Mouse (Mus musculus) right cerebral cortex, postnatal 10 days (tissue): ENCODE data around the gene Pax6.

Experiments
- DNase-seq, 2 experiments: peaks; one replicate each; pipeline ENCODE4 v3.0.0; 2021; ENCODE audit warnings: low spot score in 2 of 2

The Pax6 gene

DNA sequence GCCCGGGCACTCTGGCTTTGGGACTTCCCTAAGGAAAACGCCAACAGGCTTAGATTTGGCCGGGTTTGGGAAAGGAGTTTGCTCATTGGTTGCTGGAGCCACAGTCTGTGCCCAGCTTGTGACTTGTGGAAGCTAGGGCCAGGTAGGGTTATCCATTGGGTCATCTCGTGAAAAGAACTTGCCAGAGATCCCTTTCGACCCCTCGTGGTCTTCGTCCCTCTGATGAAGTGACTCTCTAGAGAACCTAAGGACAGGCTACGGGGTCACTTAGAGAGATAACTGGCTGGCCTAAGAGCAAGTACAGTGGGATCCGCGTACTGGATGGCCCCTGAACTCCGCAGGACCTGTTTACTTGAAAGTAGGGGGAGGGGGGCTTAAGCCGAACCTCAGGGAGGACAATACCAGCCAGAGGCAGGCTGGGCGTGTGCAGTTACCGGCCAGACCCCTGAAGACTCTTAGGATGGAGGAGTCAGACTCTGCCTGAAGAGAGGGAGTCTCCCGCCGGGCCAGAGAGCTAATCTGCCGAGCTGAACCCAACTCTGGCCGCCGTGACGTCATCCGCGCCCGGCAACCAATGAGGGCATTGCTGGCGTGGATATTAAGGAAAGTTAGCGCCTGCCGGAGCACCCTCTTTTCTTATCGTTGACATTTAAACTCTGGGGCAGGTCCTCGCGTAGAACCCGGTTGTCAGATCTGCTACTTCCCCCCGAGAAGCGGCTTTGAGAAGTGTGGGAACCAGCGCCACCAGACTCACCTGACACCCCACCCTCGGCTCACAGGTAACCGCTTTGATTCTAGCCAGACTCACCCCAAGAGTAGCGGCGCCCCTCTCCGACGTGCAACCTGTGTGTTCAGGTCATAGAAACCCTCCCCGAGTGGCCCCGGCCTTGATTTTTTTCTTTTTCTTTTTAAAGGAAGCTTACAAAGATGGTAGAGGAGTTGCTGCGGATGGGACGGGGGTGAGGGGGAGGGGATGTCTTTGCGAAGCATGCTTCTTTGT, at the start of gene Pax6:
TSS of gene Pax6 (plus strand) at position 630 of the 1,000 bp plus-strand sequence.
- no peak for DNase-seq

DNA sequence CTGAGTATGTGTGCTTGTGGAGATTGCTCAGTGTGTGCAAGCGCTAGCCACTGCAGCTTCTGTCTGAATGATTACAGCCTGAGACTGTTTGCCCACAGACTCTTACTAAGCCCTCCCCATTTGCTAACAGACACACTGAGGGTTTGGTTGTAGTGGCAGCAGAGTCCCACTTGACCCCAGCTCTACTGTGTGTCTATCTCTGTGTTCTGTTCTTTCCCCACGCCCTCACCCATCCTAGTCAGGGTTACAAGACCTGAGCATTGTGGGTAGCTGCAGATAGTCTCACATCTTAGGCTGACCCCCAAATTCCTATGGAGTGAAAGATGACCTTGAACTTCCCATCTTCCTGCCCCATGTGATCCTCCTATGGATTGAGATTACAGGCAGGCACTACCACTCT, 19.8 kb upstream of the Pax6 start:
- DNase-seq: no peak

DNA sequence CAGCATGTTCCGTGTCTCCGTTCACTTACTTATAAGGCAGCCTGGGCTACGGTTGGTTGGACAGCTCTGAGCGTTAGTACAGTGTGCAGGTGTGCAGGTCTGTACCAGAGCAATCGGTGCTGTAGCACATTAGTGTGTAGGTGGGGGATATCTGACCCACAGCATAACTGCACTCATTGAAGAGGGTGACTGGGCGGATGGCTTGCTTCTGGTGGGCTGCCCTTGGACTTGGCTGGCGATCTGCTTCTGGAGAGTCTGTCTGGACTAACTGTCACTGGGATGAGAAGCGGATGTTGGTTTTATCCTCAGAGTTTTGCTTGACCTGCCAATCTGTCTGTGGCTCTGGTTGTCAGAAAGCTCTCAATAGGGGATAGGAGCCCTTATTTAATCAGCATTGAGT, 12.2 kb upstream of the Pax6 start:
- no peak for DNase-seq

DNA sequence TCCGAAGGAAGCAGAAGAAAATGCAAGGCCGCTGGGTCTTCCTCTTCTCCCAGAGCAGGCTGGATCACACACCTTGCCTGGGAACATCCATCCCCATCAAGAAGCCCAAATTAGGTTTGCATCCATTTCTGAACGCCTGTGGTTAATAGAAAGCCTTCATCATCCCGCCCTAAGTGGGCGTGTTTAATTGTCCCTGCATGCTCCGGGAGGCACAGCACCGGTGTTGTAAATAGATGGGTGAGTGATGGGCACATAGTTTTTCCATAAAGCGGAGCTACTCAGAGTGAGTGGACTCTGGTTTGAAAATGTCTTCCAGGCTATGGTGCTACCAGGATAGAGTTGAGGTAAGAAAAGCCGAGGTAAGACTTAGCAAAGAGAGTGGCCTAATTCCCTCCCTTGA, 9.3 kb upstream of the Pax6 start:
- DNase-seq: no peak

DNA sequence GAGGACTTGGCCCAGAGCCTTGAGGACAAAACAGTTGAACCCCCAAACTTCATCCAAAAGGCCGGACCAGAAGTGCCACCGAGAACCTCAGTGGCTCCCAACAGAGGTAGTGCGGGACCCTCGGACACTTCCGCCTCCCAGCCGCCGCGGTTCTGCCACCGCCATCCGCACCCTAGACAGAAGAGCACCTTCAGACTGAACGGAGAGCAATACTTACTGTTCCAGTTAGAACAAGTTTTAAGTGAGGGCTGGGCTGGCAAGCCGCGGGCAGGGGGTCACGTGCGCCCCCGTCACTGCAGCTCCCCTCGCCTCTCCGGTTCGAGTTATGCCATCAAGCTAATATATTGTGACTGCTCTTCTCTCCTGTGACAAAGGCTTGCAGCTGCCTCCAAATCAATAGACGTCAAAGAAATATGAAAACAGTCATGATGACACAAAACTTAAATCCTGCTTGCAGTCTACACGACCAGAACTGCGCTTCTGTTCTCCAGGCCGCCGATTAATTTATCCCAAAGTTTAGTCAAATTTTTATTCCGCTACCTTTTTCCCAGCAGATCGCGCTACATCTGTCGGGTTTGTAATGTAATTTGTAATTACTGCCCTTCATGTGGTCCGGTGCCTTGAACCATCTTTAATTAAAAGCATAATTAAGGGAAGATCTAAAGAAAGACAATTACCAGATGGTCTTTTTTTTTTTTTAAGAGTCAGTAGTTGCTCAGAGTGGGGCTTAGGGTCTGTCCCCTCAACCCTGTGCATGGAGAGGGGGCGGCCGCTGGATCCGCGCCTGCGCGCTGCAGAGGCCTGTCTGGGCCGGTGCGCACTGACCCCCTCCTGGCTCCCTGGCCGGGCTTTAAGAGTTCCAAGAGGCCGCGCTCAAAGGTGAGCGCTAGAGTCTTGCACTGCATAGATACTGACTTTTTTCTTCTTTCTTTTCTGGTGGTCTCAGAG, 8.5 kb upstream of the Pax6 start:
- no peak for DNase-seq

DNA sequence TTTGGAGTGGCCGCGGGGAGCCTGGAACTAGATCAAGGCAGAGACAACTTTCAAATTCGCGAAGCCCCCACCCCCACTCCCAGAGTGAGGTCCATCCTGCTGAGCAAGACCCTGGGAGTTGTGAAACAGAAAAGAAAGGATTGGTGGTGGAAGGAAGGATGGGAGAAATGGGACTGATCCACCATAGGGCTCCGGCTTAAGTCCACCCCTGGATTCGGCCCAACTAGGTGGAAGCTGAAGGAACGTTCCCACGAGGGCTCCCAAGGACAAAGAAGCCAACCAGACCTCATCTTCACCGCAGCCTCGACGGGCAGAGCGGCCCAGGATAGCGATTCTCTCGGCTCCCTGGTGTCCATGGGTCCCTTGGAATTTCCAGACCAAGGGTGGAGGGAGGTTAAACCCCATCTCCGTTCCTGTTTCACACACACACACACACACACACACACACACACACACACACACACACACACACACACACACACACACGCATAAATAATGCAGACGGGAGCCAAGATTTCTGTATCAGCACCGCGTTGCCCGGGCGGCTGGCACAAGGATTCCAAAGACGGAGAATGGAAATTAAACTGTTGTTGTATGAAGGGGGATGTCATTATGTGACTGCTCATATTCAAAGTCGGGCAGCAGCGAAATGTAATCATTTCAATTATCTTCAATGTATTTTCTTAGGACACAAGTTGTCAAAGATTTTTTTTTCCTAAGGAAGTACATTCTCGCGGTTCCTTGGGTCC, 7.7 kb upstream of the Pax6 start:
- no peak for DNase-seq

DNA sequence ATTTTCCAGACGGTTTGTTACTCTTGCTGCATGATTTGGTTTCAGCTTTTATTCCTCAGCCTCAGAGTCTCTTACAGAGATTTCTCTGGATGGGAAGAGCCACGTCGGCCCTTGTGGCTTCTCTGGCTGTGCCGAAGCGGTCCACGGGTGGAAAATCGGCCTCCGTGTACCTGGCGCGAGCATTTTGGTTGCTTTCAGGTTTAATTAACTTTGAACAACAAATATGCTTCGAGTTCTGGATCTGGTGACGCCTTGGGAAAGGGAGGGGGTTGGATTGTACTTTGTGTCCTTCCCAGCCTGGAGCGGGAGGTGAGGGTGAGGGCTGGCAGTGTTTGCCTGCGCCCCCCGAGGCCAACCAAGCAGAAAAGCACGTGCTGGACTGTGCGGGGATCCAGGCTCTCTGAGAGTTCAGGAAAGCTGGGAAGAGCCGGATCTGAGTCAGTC, 7.1 kb upstream of the Pax6 start:
- no peak for DNase-seq

DNA sequence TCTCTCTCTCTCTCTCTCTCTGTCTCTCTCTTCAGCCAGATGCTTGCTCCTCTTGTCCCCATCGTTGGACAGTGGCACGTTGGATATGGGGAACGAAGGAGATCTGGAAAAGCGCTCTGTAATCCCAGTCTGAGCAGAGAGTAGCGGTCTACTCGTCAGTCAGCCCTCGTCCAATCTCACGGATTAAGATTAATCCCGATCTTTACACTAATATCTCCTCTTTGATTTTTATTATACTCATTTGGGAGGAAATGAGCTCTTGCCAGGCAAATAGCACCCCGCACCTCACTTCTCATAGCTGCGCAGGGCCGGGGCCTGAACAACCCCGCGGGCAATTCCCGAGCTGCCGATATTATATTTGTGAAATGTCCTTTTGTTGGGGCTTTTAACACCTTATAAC, 6.6 kb upstream of the Pax6 start:
- no peak for DNase-seq

DNA sequence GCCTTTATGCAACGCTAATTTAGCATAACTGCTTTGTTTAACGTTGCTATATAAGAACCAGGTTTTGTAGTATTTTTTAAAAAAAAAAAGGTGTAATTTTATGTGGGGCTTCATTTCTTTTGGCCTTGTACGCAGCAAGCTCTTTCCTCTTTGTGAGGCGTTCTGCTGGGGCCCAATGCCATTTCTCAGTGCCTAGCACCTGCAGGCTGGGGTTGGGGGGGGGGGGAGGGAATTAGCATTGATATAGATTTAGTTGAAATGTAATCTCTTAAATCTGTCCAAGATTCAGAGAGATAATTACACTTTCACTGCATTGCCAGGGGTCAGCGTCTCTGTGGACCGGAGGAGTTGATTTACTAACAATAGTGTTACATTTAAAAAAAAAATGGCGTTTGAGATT, 6.1 kb upstream of the Pax6 start:
- no peak for DNase-seq

DNA sequence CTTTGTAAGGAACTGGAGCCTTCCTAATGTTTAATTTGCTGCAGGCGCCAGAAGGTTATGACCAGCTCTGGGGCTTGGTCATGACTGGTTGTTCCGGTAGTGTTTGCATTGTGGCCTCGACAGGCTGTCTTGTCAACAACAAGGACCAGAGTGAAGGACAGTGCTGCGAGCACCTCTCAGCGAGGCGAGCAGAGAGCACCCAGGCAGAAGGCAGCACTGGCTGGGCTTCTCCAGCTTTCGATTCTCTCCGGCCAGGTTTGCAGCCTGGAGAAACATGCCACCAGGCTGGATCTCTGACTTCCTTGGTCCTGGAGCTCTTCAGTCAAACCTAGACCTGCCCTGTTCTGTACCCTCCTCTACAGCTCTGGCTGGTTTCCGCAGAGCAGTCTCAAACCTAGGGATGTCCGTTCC, 5.6 kb upstream of the Pax6 start:
- no peak for DNase-seq

DNA sequence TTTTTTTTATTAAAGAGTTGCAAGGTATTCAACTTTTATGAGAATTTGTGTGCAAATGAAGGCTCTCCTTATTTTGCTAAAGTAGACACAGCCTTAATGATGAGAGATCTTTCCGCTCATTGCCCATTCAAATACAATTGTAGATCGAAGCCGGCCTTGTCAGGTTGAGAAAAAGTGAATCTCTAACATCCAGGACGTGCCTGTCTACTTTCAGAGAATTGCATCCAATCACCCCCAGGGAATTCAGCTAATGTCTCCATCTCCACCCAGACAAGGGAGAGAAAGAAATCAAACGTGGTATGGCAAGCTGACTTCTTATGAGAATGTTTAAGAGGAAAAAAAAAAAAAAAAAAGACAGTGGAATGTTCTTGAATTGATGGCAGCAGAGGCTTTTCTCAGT, 3.7 kb upstream of the Pax6 start:
- DNase-seq: no peak

DNA sequence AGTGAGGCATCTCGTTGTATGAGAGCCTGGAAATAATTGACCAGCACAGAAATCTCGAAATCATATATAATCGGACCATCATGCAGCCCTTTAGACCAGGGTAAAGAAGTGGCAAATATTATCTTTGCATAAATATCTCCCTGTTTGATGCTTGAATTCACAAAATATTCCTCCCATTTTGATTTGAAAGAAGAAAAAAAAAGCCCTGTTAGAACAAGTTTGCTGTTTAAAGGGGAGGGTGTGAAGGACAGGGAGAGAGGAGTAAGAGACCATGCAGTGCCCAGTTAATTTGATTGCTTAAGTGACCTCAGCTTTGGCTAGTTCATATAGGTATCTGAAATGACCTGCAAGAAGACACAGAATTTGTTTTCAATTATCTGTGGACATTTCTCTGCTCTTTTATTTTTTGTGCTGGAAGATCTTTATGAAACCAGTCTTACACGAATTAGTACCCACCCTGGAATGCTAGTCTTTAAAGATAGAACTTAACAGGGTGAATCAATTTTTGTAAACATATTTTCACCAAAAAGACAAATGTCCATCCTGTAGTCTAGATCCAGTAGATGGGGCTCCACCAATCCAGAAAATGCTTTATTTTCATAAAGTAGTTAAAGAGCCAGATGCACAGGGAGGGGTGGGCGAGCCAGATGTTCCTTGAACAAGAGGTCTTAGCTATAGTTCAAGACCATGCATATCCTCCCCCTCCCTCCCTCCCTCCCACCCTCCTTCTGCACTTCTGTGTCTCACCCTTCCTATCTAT, 3.0 kb upstream of the Pax6 start:
- no peak for DNase-seq

DNA sequence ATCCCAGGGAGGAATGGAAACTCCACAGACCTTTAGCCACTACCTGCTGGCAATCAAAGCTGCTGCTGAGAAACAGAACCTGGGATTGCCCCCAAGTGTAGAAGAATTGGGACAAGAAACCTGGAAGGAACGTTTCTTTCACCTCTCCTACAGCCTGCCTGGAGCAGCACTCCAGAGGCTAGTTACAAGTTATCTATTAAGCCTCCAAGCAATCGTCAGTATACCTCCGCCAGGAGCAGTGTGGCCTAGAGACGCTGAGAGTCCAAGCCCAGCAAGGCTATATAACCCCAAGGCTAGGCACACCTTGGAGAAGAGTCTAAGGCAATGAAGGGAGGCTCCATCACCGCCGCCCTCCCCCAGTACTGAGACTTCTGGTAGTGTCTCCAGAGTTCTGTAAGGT, 2.4 kb upstream of the Pax6 start:
- DNase-seq: no peak

DNA sequence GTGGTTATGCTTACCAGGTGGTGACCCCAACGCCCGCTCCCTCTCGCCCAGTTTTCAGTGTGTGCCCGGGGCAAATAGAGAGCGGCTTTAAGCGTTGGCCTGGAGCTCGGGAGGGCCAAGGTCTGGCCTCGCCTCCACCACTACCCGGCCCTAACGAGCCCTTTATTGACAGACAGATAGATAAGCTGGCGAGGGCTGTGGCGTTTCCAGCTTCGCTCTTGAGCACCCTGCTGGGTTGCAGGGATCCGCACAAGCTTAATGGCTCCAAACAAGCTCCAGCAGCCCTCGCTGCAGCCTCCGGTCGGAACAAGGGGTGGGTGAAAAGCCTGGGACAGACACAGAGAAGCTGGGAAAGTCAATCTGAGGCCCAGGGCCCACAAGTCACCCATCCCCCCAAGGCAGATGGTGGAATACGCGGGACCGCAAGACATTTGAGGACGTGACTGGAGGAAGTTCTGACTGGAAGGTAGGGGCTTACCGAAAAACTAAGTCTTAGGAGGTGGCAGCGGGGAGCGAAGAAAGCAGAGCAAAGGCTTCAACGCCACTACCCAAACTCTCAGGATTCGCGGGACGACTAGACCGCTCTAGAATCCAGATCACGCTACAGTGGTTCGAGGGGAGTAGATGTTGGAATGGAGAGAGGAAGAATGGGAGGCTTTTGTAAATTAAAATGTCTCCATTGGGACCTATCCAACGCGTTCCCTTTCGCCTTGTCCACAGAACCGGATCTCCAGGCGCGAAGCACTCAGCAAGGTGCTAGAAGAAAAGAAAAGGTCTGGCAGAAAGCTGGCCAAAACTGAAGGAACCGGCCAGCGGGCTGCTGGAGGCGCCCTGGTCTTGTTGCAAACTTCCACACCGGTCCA, 1.7 kb upstream of the Pax6 start:
- DNase-seq: no peak

DNA sequence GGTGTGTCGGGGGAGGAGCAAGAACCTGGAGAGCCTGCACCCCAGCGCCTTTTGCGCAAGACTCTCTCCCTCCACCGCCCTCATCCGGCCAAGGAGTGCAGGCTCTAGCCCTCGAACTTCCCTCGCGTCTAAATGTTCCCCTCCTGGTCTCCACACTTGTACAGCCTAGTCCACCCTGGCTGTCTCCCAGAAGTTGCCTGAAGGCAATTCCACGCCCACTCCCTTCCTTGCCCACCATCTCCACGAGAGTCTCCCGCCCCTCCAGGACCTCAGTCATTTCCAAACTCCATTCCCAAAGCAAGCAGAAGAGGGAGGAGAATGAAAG, 1.1 kb upstream of the Pax6 start:
- no peak for DNase-seq

DNA sequence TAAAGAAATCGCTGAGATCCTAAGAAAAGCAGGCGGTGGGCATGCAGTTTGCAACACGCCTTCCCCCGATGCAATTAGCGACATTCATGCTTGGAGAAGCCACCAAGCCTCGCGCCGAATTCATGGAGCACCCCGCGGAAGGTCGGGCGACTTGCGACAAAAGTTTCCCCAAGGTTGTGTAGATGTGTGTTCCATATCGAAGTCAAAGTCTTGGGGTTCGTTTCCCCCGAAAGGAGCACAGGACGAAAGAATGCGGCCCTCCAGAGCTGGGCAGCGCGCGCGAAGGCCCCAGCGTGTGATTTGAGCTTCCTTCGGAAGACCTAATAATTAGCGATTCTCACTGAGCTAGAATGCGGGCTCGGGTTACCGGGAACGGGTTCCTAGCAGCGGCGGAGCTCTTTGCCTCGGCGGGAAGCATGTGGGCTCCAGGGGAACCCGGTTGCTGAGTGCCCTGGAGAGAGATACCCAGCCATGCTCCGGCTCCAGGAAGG, 716 bp downstream of the Pax6 start:
- no peak for DNase-seq

DNA sequence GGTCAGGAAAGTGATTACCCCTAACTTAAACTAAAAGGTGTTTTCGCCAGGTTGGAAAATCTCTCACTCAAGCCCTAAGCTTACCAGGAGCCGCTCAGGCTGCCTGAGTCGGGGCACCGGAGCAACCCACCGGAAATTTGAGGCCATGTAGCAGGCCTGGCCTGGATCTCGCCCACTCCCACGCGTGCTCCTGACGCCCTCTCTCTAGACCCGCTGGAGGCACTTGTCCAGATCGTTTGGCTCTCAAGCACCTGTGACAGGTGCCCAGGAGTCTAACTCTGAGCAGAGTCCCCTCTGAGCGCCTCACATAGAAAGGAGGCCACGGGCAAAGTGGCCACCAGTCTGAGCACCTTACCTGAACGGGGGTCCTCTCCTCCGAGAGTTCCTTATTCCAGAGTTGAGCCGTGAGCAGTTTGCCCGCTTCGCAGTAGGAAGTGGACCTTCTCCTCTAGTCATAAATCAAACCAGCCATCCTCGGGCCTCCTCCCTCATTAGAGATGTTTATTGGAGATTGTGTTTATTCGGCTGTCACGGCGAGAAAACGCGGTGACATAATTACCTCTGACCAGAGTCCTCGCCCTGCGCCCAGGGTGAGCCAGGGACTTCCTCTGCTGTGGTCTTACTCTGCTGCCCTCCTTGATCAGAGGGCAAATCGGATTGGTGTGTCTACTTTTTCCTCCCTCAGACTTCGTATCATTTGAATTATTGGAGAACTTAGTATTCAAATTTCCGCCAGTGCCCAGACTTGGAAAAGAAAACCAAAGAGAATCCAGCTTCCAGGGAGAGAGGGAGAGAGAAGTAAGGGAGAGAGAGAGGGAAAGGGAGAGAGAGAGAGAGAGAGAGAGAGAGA, 1.4 kb downstream of the Pax6 start:
- DNase-seq: no peak

DNA sequence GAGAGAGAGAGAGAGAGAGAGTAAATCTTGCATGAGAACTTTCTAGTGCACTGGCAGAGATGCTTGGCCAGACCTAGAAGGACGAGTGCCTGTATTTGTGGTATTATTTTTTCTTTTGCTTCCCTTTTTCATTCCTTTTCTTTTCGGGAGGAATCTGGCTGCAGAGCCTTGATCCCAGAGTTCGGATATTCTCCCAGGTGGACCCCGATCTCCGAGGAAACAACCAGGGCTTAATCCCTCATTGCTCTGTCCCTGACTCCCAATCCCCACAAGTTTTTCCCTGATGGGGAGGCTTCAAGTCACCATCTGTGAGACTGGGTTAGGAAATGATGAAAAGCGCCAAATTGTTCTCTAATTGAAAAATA, 2.0 kb downstream of the Pax6 start:
- no peak for DNase-seq

DNA sequence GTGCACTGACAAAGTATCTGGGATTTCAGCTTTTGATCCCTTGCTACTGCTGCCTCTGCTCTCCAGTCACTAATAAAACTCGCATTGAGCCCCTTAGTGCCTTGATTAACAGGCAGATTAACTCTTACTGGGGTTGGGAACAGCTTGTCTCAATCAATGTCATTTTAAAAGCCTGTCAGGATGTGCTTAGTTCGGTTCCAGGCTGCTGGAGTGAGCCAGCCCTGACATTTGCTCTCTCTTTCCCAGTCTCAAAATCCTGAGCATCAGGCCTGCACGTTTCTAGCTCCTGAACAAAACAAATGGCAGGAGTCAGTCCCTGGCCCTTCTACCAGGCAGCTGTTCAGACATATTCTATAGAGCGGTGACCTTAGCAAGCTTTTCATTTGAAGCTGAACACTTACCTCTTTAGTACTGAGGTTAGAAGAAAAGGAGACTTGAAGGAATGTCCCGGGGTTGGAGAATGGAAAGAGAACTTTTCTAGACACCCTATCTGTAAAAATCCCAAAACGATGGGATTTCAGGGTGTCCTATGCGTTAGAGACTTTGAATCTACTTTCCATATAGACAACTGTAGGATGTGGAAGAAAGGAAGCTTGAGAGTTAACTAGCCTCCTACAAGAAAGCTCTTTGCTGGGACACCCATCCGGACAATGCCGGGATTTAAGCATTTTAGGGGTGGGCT, 2.6 kb downstream of the Pax6 start:
- no peak for DNase-seq
